Mouse (Mus musculus) cerebellum, postnatal 36 days (tissue): ENCODE data around the gene Gabpa.
A peak's percentile ranks its signal among the peaks of the same experiment; 100 is the strongest.

Source experiments
- DNase-seq, 2 experiments: peaks; one replicate each; pipeline ENCODE4 v3.0.0; 2021 to 2022; ENCODE audit warnings: mixed read lengths in 2 of 2

Gabpa gene

GRCm38 (mm10) chr16:84864656-84865055, 29.9 kb downstream of the Gabpa start:
- DNase-seq: no peak

DNA sequence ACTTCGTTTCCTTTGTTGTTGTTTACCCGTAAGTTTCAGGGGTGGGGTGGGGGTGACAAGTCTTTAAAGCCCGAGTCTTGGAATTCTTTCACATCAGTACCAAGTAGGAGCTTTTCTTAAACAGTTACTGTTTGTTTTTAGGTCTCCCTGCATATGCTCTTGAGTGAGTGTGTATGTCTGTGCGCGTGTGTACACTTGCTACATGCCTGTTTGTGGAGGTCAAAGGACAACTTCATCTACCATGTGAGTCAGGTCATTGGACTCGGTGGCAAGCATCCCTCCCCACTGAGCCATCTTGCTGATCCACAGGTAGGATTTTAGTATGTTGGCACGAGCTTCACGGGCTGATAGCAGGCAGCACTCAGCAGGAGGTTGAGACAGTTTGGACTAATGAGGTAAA, 39.1 kb downstream of the Gabpa start:
- no peak for DNase-seq

GRCm38 (mm10) chr16:84875012-84875717, 40.4 kb downstream of the Gabpa start:
- peak; percentile 17 to 21 for DNase-seq

DNA sequence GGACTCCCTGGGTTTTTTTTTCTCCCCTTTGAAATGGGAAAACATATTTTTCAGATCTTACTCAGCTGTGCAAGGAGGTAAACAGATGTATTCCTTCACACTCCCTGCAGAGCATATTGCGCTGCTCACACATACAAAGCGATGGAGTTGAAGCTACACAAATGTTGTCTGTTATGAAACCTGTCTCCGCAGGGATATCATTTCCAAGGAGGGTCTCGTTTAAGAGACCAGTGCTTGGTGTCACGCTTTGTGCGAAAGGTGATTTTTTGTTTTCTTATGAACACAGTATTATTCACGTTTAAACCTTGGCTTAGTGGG, 41.0 kb downstream of the Gabpa start:
- DNase-seq: no peak

- DNase-seq: no peak
Observed at GRCm38 (mm10) chr16:84876082-84876481, 41.4 kb downstream of the Gabpa start.

DNA sequence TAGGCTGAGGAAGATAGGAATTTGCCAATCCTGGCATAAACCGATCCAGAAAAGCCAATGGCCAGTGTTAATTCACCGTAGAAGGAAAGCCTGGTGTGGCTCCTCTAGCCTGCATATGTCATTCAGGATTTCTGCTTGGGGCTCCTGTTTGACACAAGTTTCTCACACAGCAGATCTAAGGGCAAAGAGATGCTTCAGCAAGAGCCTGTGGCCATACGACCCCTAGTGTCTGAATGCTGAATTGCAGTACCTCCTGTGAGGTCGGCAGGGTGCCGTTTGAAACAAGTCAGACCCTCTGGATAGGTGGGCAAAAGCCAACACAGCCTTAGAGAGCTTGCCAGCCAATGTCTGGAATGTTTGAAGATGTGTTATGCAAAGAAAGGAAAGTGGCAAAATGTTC, 44.4 kb downstream of the Gabpa start:
- peak; percentile 77 to 83 for DNase-seq

DNA sequence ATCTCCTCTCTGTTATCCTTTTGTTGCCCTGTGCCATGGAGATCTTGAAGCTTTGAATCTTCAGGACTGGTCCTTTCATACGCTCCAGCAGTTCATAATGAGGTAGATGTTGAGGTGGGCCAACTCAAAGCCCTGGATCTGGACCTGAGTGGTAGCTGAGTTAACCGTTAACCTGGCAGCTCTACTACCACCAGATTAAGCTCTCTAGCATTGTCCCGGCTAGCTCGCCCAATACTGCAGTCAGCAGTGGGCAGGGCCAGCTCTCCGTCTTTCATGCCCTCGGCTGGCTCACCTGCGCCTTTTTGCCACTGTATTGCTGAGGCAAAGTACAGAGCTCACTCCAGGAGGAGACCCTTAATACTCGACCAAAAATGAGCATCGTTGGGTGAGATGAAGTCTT, 46.4 kb downstream of the Gabpa start:
- no peak for DNase-seq

DNA sequence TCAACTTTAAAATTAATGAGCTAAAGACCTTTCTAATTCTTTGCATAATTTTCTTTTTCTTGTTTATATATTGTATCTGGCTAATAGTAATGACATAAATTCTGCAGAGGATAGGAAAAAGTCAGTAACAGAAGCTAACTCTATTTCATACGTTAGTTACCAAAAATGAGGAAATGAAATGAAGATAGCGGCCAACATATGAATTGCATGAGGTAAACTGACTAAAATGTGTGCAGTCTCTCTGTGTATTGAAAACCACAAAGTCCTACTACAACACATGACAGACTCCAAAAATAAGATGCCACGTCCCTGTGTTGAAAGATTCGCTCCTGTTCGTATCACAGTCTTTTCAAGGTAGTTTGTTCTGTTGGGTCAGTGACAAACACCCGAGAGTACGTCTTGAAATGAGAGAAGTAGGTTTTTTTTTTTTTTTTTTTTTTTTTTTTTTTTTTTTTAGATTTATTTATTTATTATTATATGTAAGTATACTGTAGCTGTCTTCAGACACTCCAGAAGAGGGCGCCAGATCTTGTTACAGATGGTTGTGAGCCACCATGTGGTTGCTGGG, 47.1 kb downstream of the Gabpa start:
- no peak for DNase-seq

DNA sequence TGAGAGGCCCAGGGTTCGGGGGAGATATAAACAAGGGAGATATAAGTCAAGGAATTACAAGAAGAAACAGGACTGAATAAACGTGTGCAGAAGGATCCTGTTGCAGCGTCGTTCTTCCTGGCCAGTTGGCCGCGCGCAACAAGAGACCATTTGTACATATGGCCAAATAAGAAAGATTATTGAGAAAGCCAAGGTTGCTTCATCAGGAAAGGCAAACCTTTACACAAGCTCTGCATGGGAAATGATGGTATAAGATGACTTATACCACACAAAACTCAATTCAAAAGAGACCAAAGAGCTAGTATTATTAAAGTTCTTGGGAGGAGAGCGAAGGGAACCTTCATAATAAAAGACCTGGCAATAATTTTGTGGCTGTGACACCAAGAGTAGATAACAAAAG, 49.8 kb downstream of the Gabpa start:
- no peak for DNase-seq

GRCm38 (mm10) chr16:84902995-84903394, 68.3 kb downstream of the Gabpa start:
- no peak for DNase-seq

DNA sequence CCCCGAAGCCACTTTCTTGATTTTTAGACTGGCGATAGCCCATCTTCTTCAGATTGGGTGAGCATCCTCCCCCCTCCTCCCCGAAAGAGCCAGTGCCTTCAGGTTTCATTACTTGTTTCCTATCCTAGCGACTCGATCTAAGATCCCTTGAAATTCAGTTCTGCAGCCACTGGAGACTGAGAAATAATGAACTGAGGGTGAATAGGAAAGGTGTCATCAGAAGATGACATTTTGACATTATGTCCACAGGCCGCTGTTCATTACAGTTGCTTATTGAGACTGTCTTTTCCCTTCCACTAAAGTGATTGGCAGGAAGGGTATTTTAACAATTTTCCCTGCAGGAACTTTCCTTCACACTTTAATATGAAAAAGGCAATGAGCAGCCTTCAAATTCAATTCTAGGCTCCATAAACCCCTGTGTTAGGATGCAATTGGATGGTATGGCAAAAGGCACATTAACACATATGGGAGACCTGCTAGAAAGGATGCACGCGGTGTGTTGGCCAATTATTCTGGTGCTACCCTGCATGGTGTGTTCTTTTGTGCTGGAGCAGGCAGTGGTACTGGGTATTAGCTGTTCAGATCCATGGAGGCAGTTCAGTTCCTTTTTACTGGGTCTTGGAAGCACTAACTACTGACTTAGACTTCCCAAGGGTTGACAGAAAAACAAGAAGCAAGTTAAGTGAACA, 76.9 kb downstream of the Gabpa start:
- no peak for DNase-seq
